Mouse (Mus musculus) cerebellum, adult 8-10 months (tissue): ENCODE measurements around the gene Ehd1.
A peak's percentile ranks its signal among the peaks of the same experiment; 100 is the strongest.
"Not testable (repeated sequence)": the region's sequence is repeated elsewhere in the genome, so short reads cannot be mapped to it uniquely, and the experiment has no call there.

Experiments
- DNase-seq: peaks from one replicate; pipeline ENCODE4 v3.0.0; 2022

Ehd1 gene

DNA sequence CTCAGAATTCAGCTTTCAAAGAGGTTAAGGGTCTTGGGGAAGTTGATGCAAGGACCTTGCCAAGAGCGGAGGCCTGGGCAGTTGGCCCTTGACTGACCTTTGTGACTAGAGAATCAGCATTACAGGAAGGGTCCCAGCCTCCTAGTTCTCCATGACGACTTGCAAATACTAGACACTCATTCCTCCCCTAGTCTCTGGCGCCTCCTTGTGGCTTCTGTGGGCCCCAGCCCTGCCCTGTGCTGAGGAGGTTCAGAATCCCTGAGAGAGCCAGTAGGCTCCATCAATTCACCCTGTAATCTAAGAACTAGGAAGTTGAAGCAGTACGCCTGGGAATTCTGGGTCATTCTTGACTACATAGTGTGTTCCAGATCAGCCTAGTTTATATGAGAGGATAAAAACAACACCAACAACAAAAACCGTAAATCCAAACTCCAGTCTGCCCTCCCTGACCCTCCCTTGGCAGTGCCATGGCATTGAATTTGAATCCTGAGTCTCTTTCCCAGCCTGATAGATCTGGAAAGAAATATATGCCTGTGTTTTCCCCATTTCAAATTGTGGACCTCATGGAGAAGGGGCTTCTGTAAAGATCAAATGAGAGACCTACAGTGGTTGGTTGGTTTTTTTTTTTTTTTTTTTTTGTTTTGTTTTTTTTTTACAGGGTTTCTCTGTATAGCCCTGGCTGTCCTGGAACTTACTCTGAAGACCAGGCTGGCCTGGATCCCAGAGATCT lies 28.4 kb downstream of the Ehd1 start:
- DNase-seq = peak; percentile 92

GRCm38 (mm10) chr19:6305517-6306115 lies 29.1 kb downstream of the Ehd1 start:
- no peak for DNase-seq

DNA sequence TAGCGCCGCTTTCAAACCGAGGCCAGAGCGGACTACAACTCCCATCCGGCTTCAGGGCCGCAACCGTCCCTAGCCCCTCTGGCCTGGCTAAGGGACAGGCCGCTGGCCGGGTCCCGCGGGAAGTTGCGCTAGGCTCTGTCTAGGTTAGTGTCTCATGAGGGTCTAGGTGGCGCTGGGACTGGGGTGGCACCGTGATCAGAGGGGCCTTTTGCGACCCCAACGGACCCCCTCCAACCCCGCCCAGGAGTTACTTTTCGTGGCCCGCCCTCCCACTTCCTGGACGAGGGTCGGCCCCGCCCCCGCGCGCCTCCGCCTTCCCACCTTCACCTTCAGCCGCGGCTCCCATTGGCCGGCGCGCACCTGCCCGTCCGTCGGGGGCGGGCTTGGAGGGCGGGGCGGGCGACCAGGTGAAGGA lies 29.6 kb downstream of the Ehd1 start, which contains the start of gene Cdc42bpg:
Cdc42bpg (plus strand) TSS at position 320 of the 415 bp plus-strand sequence.
- DNase-seq = peak; percentile 89

- DNase-seq = peak; percentile 78
Observed at GRCm38 (mm10) chr19:6306586-6306985, 30.1 kb downstream of the Ehd1 start.

DNA sequence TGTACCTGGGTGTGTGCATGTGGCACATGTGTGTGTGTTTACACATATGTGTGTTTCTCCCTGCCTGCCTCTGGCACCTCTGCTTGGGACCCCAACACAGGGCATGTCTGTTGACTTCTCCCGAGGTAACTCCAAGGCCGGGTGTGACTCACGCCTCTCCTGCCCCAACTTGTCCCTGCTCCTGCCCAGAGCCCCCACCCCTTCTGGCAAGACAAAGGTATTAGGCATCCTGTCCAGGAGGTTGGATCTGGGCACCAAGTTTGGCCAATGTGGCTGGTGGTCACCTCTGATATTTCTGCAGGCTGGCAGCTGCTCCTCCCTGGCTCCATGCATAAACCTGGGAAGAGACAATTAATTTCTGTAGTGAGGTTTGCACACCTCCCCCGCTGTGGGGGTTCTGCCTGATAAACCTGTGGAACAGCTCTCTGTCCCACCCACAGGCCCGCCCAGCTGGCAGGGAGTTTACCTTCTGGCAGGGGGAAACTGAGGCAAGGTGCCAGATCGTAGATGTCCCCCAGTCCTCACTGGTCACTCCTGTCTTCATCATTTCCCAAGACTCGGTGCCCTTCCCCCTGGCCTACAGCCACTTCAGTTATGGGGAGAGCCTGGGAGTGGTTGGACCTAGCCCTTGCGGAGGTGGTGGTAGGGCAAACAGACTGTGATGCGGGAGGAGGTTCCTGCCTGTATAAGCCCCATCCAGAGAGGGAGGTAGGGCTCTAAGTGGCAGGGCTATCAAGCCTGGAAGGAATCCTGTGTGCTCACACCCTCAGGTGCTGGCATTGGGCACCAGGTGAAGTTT lies 31.4 kb downstream of the Ehd1 start:
- no peak for DNase-seq

DNA sequence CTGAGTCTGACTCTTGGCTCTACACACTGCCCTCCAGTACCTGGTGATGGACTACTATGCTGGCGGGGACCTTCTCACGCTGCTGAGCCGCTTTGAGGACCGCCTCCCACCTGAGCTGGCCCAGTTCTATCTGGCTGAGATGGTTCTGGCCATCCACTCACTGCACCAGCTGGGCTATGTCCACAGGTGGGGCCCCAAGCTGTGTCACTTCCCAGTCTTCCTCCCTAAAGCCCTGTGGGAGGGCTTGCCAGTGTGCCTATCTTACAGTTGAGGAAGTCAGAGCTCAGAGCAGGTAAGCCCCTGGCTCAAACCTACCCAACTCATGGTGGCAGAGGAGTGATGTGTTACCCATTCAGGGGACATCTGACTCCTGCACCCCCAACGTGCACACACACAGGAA lies 33.7 kb downstream of the Ehd1 start:
- no peak for DNase-seq

DNA sequence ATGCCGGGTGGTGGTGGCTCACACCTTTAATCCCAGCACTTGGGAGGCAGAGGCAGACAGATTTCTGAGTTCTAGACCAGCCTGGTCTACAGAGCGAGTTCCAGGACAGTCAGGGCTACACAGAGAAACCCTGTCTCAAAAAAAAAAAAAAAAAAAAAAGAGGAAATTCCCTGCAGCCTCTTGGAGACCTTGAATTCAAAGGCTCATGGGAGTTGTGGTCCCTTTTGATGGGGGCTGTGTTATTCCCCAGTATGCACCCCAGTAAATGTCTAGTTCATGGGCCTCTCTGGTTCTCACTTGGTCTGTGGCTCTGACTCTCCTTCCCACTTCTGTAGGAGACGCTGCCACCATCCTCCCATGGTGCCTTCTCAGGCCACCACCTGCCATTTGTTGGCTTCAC lies 35.3 kb downstream of the Ehd1 start:
- not testable (repeated sequence) for DNase-seq

- DNase-seq = no peak
Observed at GRCm38 (mm10) chr19:6313796-6314195, 37.3 kb downstream of the Ehd1 start.

- no peak for DNase-seq
Observed at GRCm38 (mm10) chr19:6314513-6314912, 38.0 kb downstream of the Ehd1 start.

GRCm38 (mm10) chr19:6315573-6315972 lies 39.0 kb downstream of the Ehd1 start:
- peak; percentile 67 for DNase-seq

- no peak for DNase-seq
Observed at GRCm38 (mm10) chr19:6318145-6318544, 41.6 kb downstream of the Ehd1 start.

DNA sequence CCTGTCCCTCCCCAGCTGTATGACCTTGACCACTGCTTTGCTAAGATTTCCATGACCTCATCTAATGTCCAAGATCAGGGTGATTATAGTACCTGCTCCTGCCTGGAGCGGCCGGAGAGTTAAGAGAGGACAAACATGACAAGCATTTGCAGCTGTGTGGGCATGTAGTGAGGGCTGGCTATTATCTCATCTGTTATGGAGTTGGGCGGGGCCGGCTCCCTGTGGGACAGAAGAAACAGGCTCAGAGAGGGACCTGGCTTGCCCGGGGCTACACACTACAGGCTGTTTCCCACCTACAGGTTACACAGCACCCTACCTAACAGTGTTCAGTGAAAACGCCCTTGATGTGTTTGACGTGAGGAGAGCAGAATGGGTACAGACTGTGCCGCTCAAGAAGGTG lies 44.8 kb downstream of the Ehd1 start:
- DNase-seq = no peak

GRCm38 (mm10) chr19:6321786-6322621 lies 45.5 kb downstream of the Ehd1 start:
- DNase-seq = no peak

GRCm38 (mm10) chr19:6324751-6325150 lies 48.2 kb downstream of the Ehd1 start:
- no peak for DNase-seq

- DNase-seq = no peak
Observed at GRCm38 (mm10) chr19:6331178-6331577, 54.7 kb downstream of the Ehd1 start.

DNA sequence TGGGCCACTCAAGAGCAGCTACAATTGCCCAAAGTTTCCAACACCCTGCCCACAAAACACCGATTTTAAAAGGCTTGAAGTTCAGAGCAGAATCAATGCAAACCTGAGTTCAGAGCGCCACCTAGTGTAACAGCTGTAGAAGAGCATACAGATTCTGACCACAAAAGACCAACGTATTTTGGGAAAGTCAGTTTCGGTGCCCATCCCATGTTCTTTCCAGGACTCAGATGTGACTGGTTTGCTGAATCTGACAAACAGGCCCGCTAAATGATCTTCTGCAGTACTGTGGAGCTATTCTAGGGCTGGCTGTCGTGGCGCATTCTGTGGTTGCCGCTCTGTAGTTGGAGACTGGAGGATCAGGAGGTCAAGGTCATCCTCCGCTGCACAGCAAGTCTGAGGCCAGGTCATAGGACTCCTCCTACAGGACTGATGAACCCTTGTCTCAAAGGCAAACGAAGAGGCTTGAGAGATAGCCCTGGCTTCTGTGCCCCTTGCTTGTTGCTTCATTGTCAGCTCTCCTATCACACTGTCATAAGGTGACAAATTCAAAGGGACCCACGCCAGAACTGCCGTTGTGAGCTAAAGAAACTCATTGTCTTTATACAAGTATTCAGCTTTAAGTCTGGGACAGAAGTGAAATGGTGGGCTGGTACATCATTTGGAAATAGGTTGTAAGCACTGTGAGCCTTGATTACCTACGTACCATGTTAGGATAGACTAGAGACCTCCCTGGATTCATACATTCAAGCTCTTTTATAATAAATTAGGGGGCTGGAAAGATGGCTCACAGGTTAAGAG lies 55.4 kb downstream of the Ehd1 start:
- DNase-seq = peak; percentile 67

DNA sequence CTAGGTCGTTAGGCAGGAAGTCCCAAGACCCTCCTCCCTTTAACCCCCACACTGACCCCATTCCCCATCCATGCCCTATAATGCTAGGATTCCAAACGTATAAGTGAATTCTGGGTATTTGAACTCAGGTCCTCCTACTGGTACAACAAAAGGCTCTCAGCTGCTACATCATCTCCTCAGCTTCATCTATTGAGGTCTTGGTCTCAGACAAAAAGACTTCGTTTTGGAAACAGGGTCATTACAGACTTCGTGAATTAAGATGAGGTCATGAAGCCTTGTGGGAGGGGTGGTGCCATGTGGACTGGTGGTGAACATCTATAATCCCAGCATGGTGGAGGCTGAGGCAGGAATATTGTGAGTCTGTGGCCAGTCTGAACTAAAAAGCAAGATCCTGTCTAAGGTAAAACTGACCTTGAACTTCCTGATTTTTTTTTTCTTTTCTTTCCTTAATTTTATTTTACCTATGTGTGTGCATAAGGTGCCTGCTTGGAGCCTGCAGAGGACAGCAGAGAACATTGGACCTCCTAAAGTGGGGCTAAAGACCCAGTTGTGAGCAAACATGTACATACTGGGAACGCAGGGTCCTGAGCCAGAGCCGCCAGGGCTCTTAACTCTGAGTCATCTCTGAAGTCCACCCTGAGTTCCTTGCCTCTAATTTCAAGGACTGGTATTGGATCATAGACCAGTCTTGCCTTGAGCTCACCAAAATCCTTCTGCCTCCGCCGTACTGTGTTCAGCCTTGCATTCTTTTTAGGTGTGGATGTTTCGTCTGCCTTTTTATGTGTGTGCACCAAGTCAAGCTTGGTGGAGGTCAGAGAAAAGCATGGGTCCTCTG lies 57.5 kb downstream of the Ehd1 start:
- DNase-seq = no peak

DNA sequence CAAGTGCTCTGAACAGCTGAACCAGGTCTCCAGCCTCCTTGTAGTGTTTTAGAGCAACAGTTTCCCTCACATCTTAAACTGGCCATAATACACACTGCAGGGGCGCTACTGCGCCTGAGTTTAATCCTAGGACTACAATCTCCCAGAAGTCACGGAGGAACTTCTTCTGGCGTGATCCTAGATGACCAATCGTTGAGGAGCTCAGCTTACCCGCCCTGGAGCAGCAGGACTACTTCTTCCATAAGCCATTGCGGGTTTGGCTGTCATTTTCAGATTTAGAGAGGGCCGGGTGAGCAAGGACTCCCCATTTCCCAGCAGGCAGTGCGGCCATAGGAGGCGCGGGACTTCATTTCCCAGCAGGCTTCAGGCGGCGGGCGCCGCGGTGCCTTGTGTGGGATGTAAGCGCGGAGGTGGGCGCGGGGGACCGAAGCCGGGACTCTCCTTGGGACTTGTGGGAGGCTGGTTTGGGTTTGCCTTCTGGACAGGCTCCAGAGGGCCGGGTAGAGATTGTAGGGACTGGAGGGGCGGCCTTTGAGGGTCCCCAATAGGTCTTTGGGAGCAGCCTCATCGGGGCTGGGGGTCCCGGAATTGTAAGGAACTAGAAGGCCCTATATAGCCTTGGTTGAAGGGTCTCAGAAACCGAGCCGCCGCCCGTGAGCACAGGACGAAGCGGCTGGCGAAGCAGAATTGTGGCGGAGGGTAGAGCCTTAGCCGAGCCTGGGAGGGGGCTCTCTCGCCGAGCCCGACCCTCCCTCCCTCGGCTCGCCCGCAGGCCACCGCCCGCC lies 58.3 kb downstream of the Ehd1 start, which contains the start of gene Men1:
Men1 (plus strand) TSS at position 307 of the 785 bp plus-strand sequence.
- peak; percentile 91 for DNase-seq

GRCm38 (mm10) chr19:6335458-6335827 lies 58.9 kb downstream of the Ehd1 start:
- peak; percentile 50 for DNase-seq

DNA sequence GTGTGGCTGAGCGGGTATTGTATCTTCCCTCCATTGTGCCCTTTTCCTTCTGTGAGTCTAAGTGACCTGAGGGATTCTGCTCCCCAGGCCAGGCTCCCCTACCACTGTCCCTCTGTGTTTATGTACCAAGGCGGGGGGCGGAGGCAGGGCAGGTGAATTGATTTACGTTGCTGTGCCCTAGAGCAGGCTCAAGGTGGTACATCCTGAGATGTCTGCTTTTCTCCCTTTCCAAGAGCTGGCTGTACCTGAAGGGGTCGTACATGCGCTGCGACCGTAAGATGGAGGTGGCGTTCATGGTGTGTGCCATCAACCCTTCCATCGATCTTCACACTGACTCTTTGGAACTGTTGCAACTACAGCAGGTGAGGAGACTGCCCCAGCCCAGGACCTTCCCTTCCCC lies 60.4 kb downstream of the Ehd1 start:
- no peak for DNase-seq
